ENCODE assay signal across 8 mouse cellular contexts in genomic region chr19:44135072-44135959, GRCm38 (mm10). TPM values are rescaled to one million over a fixed set of nuclear protein-coding genes. Genes with fewer than 3 reads are reported as not detected.
DNase-seq lines count a peak whose midpoint lies in the region; ATAC-seq and TF ChIP-seq lines count a peak whose summit lies in the region.

TSS of gene Cwf19l1 (minus strand) at chr19:44135876.

- peak within 1 kb of the TSS; percentile 95 for H3K4me3 ChIP-seq in heart, embryonic 12.5 days
- peak within 1 kb of the TSS; percentile 94 for H3K4me3 ChIP-seq in kidney, postnatal 0 days (replicated peaks; ENCODE audit: low read depth, low read length)
- peak within 1 kb of the TSS; percentile 58 for H3K4me3 ChIP-seq in liver, embryonic 11.5 days (ENCODE audit: low read depth, low read length)
- peak within 1 kb of the TSS; percentile 74 for H3K4me3 ChIP-seq in stomach, embryonic 14.5 days (ENCODE audit: low read depth, low read length)

- WGBS in heart, embryonic 12.5 days, result under 1% methylated on average over 45 of the region's 45 CpGs
- under 1% methylated on average over 45 of the region's 45 CpGs for WGBS in kidney, postnatal 0 days
- under 1% methylated on average over 45 of the region's 45 CpGs for WGBS in liver, embryonic 11.5 days
- under 1% methylated on average over 45 of the region's 45 CpGs for WGBS in stomach, embryonic 14.5 days

- H3K9me3 ChIP-seq in heart, embryonic 12.5 days (replicated peaks), result no peaks in the 10 kb centered on the region
- H3K9me3 ChIP-seq in kidney, postnatal 0 days (replicated peaks; ENCODE audit: low read length), result no peaks in the 10 kb centered on the region
- H3K9me3 ChIP-seq in liver, embryonic 11.5 days (ENCODE audit: control insufficient read depth, low read length), result no peaks in the 10 kb centered on the region
- no peaks in the 10 kb centered on the region for H3K9me3 ChIP-seq in stomach, embryonic 14.5 days (ENCODE audit: control insufficient read depth, low read depth, low read length)

- peak within 1 kb of the TSS; percentile 91 for H3K9ac ChIP-seq in heart, embryonic 12.5 days
- peak within 1 kb of the TSS; percentile 82 for H3K9ac ChIP-seq in kidney, postnatal 0 days (ENCODE audit: low read depth, low read length)
- H3K9ac ChIP-seq in liver, embryonic 11.5 days (ENCODE audit: low read depth, low read length), result peak within 1 kb of the TSS; percentile 65
- H3K9ac ChIP-seq in stomach, embryonic 14.5 days (replicated peaks; ENCODE audit: low read depth, low read length), result peak within 1 kb of the TSS; percentile 63

- peaks cover 43% of the 10 kb centered on the region for H3K36me3 ChIP-seq in heart, embryonic 12.5 days
- peaks cover 16% of the 10 kb centered on the region; the same call in 1 of the 2 replicates for H3K36me3 ChIP-seq in kidney, postnatal 0 days (ENCODE audit: insufficient read depth, low read length)
- peaks cover 23% of the 10 kb centered on the region for H3K36me3 ChIP-seq in liver, embryonic 11.5 days (ENCODE audit: control insufficient read depth, insufficient read depth, low read length)
- peaks cover 21% of the 10 kb centered on the region for H3K36me3 ChIP-seq in stomach, embryonic 14.5 days (ENCODE audit: control insufficient read depth, insufficient read depth, low read length)

- peaks cover 11% of the 10 kb centered on the region; the same call in 1 of the 2 replicates for H3K4me1 ChIP-seq in heart, embryonic 12.5 days (replicated peaks)
- H3K4me1 ChIP-seq in kidney, postnatal 0 days (replicated peaks; ENCODE audit: insufficient read depth, low read length), result peaks cover 8% of the 10 kb centered on the region; the same call in 1 of the 2 replicates
- H3K4me1 ChIP-seq in liver, embryonic 11.5 days (replicated peaks; ENCODE audit: control insufficient read depth, insufficient read depth, low read length), result peaks cover 6% of the 10 kb centered on the region
- peaks cover 6% of the 10 kb centered on the region; the same call in 1 of the 2 replicates for H3K4me1 ChIP-seq in stomach, embryonic 14.5 days (ENCODE audit: control insufficient read depth, insufficient read depth, low read length)

- ATAC-seq in erythroid progenitor cell, adult 5-6 weeks (replicated peaks; ENCODE audit: low FRiP score, poor library complexity, severe bottlenecking), result peak; percentile 92
- ATAC-seq in heart, embryonic 12.5 days (ENCODE audit: insufficient number of reproducible peaks, low FRiP score), result peak; percentile 90
- ATAC-seq in kidney, postnatal 0 days (replicated peaks; ENCODE audit: low FRiP score, low read depth), result peak; percentile 89
- ATAC-seq in liver, embryonic 11.5 days (replicated peaks; ENCODE audit: low FRiP score), result peak; percentile 86
- peak; percentile 86 for ATAC-seq in stomach, embryonic 14.5 days (ENCODE audit: insufficient number of reproducible peaks, insufficient read depth, low FRiP score, low read depth)

- no peaks in the 10 kb centered on the region for H3K27me3 ChIP-seq in heart, embryonic 12.5 days (replicated peaks)
- no peaks in the 10 kb centered on the region for H3K27me3 ChIP-seq in kidney, postnatal 0 days (ENCODE audit: insufficient read depth, low read length)
- H3K27me3 ChIP-seq in liver, embryonic 11.5 days (replicated peaks; ENCODE audit: control insufficient read depth, insufficient read depth, low read length), result no peaks in the 10 kb centered on the region
- H3K27me3 ChIP-seq in stomach, embryonic 14.5 days (ENCODE audit: control insufficient read depth, insufficient read depth, low read length), result no peaks in the 10 kb centered on the region

- peak within 1 kb of the TSS; percentile 91 for H3K4me2 ChIP-seq in heart, embryonic 12.5 days
- peak within 1 kb of the TSS; percentile 91 for H3K4me2 ChIP-seq in kidney, postnatal 0 days (ENCODE audit: low read length)
- H3K4me2 ChIP-seq in liver, embryonic 11.5 days, result peak within 1 kb of the TSS; percentile 87
- H3K4me2 ChIP-seq in stomach, embryonic 14.5 days (replicated peaks; ENCODE audit: low read depth, low read length), result peak within 1 kb of the TSS; percentile 43

- no peak for TF ChIP-seq CTCF in kidney, postnatal 0 days (IDR thresholded peaks at IDR 0.05; ENCODE audit: low read depth)

- peak; percentile 90 for DNase-seq in CD4-positive helper T cell, adult 2 months (ENCODE audit: low read depth, low spot score)
- DNase-seq in brain, embryonic 18.5 days (ENCODE audit: low read depth, low spot score), result peak; percentile 82
- peak; percentile 97 for DNase-seq in kidney, postnatal 0 days (ENCODE audit: low spot score)
- DNase-seq in liver, embryonic 11.5 days (ENCODE audit: low spot score), result peak; percentile 87
- peak; percentile 92 for DNase-seq in naive thymus-derived CD4-positive, alpha-beta T cell, adult 2 months (ENCODE audit: low read depth)

- peak within 1 kb of the TSS; percentile 99 for H3K27ac ChIP-seq in heart, embryonic 12.5 days (ENCODE audit: poor library complexity, severe bottlenecking)
- H3K27ac ChIP-seq in kidney, postnatal 0 days, result peak within 1 kb of the TSS; percentile 89
- peak within 1 kb of the TSS; percentile 54 for H3K27ac ChIP-seq in liver, embryonic 11.5 days (ENCODE audit: low read depth, low read length)
- H3K27ac ChIP-seq in stomach, embryonic 14.5 days (ENCODE audit: low read length), result peak within 1 kb of the TSS; percentile 91

RNA-seq across cellular contexts. Expression of gene Cwf19l1, which starts in this region (rescaled TPM):
- 5.4 and 23.1 TPM in 2 replicates for total RNA-seq in erythroid progenitor cell, adult 5-6 weeks (2015; ENCODE audit: low replicate concordance)
- 4.1 and 8.6 TPM in 2 replicates for total RNA-seq in erythroid progenitor cell, adult 5-6 weeks (2017; ENCODE audit: low replicate concordance)
- polyA plus RNA-seq in heart, embryonic 12.5 days (2016; fragmentation: Nextera tagmentation; extraction: Ambion mirVana), result 19.1 and 19.7 TPM in 2 replicates
- 23.7 and 24.1 TPM in 2 replicates for polyA plus RNA-seq in kidney, postnatal 0 days (2015; fragmentation: Nextera tagmentation; extraction: Ambion mirVana)
- polyA plus RNA-seq in liver, embryonic 11.5 days (2014; fragmentation: Nextera tagmentation; extraction: Ambion mirVana), result 39.7 and 42.3 TPM in 2 replicates
- 30.6 TPM in 2 replicates for polyA plus RNA-seq in stomach, embryonic 14.5 days (2014; fragmentation: Nextera tagmentation; extraction: Ambion mirVana)

Comparison
In these comparisons a context has a peak if more than half of its experiments do, and no peak if none do; other contexts are left out.
1. Peak in every context shown above with its lines: DNase-seq, ATAC-seq, H3K4me3 ChIP-seq and H3K27ac ChIP-seq.